Mouse (Mus musculus): ENCODE measurements around the gene Ube2l6. TPM values are rescaled to one million over a fixed set of nuclear protein-coding genes. Genes with fewer than 3 reads are reported as not detected.

Ube2l6 gene
- total and polyA plus RNA-seq, 2 experiments from 2014 or later: 17.7 to 22.6 TPM

DNA sequence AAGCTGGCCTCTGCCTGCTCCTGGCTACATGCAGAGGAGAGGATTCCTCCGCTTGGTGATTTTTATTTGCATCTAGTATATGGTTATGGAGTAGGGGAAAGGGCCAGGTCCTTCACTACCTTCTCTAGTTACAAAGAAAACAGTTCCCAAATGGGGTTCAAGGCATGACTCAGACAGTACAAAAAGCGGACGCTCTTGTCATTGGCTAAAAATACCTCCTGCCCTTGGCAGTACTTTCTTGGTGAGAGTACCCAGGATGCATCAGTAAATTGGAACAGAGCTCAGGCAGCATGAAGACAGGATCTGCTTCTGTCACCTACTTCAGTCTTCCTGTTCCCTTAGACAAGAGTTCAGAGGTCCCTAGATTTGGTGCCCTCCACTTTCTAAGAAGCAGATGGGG, 21.2 kb downstream of the Ube2l6 start:
- H3K4me3 ChIP-seq (ENCODE audit: low read length): no peak overlapping the region
- H3K4me2 ChIP-seq (ENCODE audit: low read depth, low read length): no peak overlapping the region
- H3K9ac ChIP-seq (replicated peaks; ENCODE audit: low read length): no peak overlapping the region
- H3K36me3 ChIP-seq (ENCODE audit: insufficient read depth, low read length): no peaks in the 10 kb centered on the region
- WGBS: 74% methylated on average over 3 of the region's 3 CpGs
- no peaks in the 10 kb centered on the region for H3K4me1 ChIP-seq (ENCODE audit: insufficient read depth, low read length)
- DNase-seq (ENCODE audit: low spot score) (no peak), ATAC-seq (no peak)
- H3K9me3 ChIP-seq (ENCODE audit: low read length): no peaks in the 10 kb centered on the region
- no peak for TF ChIP-seq CTCF (IDR thresholded peaks at IDR 0.05; ENCODE audit: low read depth)
- H3K27me3 ChIP-seq (ENCODE audit: insufficient read depth, low read length): no peaks in the 10 kb centered on the region
- H3K27ac ChIP-seq: no peak overlapping the region

DNA sequence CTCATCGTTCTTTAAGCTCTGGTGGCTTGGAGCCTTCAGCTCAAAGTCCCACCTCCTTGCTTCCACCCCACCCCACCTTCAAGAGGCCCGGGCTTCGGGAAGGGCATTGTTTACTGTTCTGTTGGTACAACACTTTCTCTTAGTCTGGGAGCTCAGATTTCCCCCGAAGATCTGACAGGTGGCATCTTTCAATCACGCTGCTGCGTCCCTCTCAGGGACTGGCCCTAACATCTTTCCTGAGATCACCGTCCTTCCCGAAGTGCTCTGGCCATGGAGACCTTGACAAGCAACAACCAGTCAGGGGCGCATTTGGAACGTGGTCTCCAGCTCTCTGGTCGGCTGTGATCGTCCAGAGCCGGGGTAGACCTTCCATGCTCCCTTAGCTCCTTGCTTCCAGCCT, 23.9 kb downstream of the Ube2l6 start, which contains the start of gene Smtnl1:
Smtnl1 (minus strand) TSS at position 101 of the 400 bp plus-strand sequence.
- Histone ChIP-seq H3K27ac (no peak within 1 kb of the TSS), H3K9ac (replicated peaks; ENCODE audit: low read length) (no peak within 1 kb of the TSS), H3K4me3 (ENCODE audit: low read length) (no peak within 1 kb of the TSS), H3K4me2 (ENCODE audit: low read depth, low read length) (no peak within 1 kb of the TSS), H3K4me1 (ENCODE audit: insufficient read depth, low read length) (no peaks in the 10 kb centered on the region; the same call in 1 of the 2 replicates), H3K36me3 (ENCODE audit: insufficient read depth, low read length) (no peaks in the 10 kb centered on the region), H3K27me3 (ENCODE audit: insufficient read depth, low read length) (no peaks in the 10 kb centered on the region), H3K9me3 (ENCODE audit: low read length) (no peaks in the 10 kb centered on the region)
- no peak for DNase-seq (ENCODE audit: low spot score)
- TF ChIP-seq CTCF (IDR thresholded peaks at IDR 0.05; ENCODE audit: low read depth): no peak
- ATAC-seq: no peak
- 67% methylated on average over 13 of the region's 13 CpGs for WGBS

DNA sequence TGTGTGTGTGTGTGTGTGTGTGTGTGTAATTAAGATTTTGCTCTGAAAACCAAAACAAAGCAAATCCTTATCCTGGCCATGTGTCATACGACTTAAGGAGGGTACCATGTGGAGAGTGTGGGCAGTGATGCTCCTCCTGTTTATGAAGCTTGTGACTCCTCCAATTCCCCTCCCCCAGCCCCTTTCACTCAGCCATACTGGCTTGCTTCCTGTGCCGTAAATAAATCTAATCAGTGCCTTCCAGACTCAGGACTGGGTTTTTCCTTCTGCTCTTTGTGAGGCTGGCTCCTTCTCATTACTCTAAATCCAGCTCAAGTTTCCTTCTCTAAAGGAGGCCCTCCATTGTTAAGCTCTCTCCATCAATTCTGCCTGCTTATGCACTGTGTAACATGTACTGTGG, 24.6 kb downstream of the Ube2l6 start:
- no peak overlapping the region for H3K27ac ChIP-seq
- 54% methylated on average over 2 of the region's 2 CpGs for WGBS
- H3K4me1 ChIP-seq (ENCODE audit: insufficient read depth, low read length): no peaks in the 10 kb centered on the region; the same call in 1 of the 2 replicates
- H3K36me3 ChIP-seq (ENCODE audit: insufficient read depth, low read length): no peaks in the 10 kb centered on the region
- TF ChIP-seq CTCF (IDR thresholded peaks at IDR 0.05; ENCODE audit: low read depth): no peak
- DNase-seq (ENCODE audit: low spot score) (no peak), ATAC-seq (no peak)
- no peak overlapping the region for H3K4me3 ChIP-seq (ENCODE audit: low read length)
- no peak overlapping the region for H3K4me2 ChIP-seq (ENCODE audit: low read depth, low read length)
- H3K9me3 ChIP-seq (ENCODE audit: low read length): no peaks in the 10 kb centered on the region
- H3K9ac ChIP-seq (replicated peaks; ENCODE audit: low read length): no peak overlapping the region
- no peaks in the 10 kb centered on the region for H3K27me3 ChIP-seq (ENCODE audit: insufficient read depth, low read length)

DNA sequence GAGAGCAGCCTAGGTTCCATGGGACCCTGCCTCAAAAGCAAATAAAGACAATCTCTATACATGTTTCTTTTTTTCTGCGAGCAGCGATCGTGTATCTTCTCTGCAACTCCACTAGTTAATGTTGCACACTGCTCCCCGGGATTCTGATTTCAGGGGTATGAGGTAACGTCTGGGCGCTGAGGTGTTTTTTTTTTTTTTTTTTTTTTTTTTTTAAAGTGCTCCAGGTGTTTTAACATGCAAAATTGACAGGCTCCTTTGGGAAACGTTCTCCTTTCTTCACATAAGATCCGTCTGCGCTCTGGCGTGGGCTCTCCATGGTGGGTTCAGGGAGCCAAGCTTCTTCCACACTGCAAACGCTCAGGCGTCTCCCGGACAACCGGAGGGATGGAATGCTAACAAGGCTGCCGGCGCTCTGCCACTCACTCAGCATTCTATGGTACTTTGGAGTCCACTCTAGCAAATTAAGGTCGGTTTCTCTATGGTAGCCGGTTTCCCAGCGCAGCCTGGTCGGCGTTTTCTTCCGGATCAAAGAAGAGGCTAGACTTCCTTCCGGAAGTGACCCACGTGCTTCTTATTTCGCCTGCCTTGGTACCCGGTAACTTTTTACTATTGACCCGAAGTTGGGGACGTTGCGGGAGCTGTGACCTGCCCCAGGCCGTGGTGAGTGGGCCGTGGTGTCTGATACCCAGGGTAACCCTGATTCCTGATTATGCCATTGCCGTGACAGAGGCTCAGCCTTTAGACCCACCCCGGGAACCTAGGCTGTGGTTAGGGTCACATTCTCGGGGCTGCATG, 28.1 kb downstream of the Ube2l6 start, which contains the start of gene Timm10:
Timm10 (plus strand) TSS at position 510 of the 795 bp plus-strand sequence.
- WGBS: under 1% methylated on average over 34 of the region's 34 CpGs
- H3K9me3 ChIP-seq (ENCODE audit: low read length): no peaks in the 10 kb centered on the region
- H3K27ac ChIP-seq: peak within 1 kb of the TSS; percentile 58
- DNase-seq (ENCODE audit: low spot score) (peak; percentile 96), ATAC-seq (peak; percentile 93)
- H3K36me3 ChIP-seq (ENCODE audit: insufficient read depth, low read length): 0 out of 2 replicates have a peak, but pooled peaks cover 10% of the 10 kb centered on the region
- H3K4me3 ChIP-seq (ENCODE audit: low read length): peak within 1 kb of the TSS; percentile 74
- peak within 1 kb of the TSS; percentile 100 for H3K4me2 ChIP-seq (ENCODE audit: low read depth, low read length)
- H3K4me1 ChIP-seq (ENCODE audit: insufficient read depth, low read length): no peaks in the 10 kb centered on the region; the same call in 1 of the 2 replicates
- H3K9ac ChIP-seq (replicated peaks; ENCODE audit: low read length): peak within 1 kb of the TSS; percentile 77
- H3K27me3 ChIP-seq (ENCODE audit: insufficient read depth, low read length): no peaks in the 10 kb centered on the region
- no peak for TF ChIP-seq CTCF (IDR thresholded peaks at IDR 0.05; ENCODE audit: low read depth)

DNA sequence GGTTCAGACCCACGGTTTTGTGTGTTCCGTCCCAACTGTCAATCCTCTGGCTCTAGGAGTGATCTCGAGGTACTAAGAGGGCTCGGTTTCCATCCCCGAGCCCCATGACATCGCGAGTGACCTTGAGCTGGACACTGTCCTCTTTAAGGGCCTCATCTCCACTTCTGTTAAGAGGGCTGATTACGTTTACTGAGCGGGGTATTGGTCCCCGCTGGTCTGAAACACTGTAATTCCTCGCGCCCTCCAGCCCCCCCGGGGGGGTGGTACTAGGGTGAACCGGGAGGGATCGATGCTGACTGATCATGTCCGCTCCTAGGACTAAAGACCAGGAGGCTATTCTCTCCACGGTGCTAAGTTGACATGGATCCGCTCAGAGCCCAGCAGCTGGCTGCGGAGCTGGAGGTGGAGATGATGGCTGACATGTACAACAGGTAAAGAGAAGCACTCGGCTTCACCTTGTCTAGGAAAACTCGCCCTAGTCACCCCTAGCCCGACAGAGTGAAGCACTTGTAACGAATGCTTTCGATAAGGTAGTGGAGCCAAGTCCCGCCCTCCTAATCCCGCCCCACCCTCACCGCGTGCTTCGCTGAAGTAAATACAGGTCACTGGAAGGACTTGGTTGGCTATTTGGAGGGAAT, 28.8 kb downstream of the Ube2l6 start:
- no peaks in the 10 kb centered on the region for H3K9me3 ChIP-seq (ENCODE audit: low read length)
- 1% methylated on average over 29 of the region's 29 CpGs for WGBS
- H3K36me3 ChIP-seq (ENCODE audit: insufficient read depth, low read length): 0 out of 2 replicates have a peak, but pooled peaks cover 10% of the 10 kb centered on the region
- peak overlapping the region; percentile 100 for H3K4me2 ChIP-seq (ENCODE audit: low read depth, low read length)
- ATAC-seq (peak; percentile 43), DNase-seq (ENCODE audit: low spot score) (no peak)
- H3K27me3 ChIP-seq (ENCODE audit: insufficient read depth, low read length): no peaks in the 10 kb centered on the region
- peak overlapping the region; percentile 74 for H3K4me3 ChIP-seq (ENCODE audit: low read length)
- H3K4me1 ChIP-seq (ENCODE audit: insufficient read depth, low read length): no peaks in the 10 kb centered on the region; the same call in 1 of the 2 replicates
- peak overlapping the region; percentile 77 for H3K9ac ChIP-seq (replicated peaks; ENCODE audit: low read length)
- no peak for TF ChIP-seq CTCF (IDR thresholded peaks at IDR 0.05; ENCODE audit: low read depth)
- H3K27ac ChIP-seq: peak overlapping the region; percentile 23; the same call in 1 of the 2 replicates

DNA sequence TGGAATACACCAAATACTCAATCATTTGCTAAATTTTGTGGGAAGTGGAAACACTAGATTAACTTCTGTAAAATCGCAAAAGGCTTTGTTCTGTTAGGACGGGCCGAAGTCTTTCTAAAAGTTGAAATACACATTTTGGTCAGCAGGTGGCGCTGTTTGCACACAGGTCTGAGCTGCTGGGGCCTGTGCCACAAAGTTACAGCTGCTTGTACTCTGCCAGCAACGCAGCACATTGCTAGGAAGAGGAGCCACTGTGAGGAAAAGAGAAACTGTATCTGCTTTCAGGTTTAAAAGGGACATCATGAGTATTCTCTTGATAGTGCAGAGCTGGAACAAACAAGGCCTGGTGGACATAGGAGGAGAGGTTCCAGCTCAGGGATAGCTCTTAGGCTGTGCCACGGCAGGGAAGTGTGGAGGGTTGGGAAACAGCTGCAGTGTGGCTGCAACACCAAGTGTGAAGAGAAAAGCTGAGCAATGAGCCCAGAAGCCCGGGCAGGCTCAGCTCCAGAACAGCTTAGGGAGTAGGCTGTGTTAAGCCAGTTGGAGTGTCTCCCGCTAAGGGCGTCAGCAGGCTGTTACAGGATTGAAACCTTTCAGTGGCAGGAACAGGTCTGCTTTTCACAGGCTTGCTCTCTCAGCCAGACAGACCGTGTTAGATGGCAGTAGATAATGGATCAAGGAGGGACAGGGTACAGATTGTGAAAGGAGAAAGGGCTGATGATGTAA, 33.2 kb downstream of the Ube2l6 start:
- no peaks in the 10 kb centered on the region for H3K9me3 ChIP-seq (ENCODE audit: low read length)
- DNase-seq (ENCODE audit: low spot score) (peak; percentile 95), ATAC-seq (peak; percentile 80)
- no peaks in the 10 kb centered on the region for H3K27me3 ChIP-seq (ENCODE audit: insufficient read depth, low read length)
- H3K36me3 ChIP-seq (ENCODE audit: insufficient read depth, low read length): 0 out of 2 replicates have a peak, but pooled peaks cover 10% of the 10 kb centered on the region
- H3K4me2 ChIP-seq (ENCODE audit: low read depth, low read length): no peak overlapping the region
- H3K9ac ChIP-seq (replicated peaks; ENCODE audit: low read length): no peak overlapping the region
- no peak overlapping the region for H3K4me3 ChIP-seq (ENCODE audit: low read length)
- H3K27ac ChIP-seq: peak overlapping the region; percentile 22; the same call in 1 of the 2 replicates
- H3K4me1 ChIP-seq (ENCODE audit: insufficient read depth, low read length): no peaks in the 10 kb centered on the region; the same call in 1 of the 2 replicates
- 21% methylated on average over 10 of the region's 10 CpGs for WGBS
- peak; percentile 94 for TF ChIP-seq CTCF (IDR thresholded peaks at IDR 0.05; ENCODE audit: low read depth)

Data from hindbrain, postnatal 0 days (tissue).